Mouse (Mus musculus) macrophage (primary cell): ENCODE measurements around the gene Adamts8. TPM values are rescaled to one million over a fixed set of nuclear protein-coding genes. Genes with fewer than 3 reads are reported as not detected.

Source experiments
- H3K27ac ChIP-seq: fragments of 350-480 bp; formaldehyde crosslinking; 2 replicates; pipeline ENCODE4 v1.9.0; 2021
- H3K36me3 ChIP-seq: fragments of 350-480 bp; formaldehyde crosslinking; 2 replicates; pipeline ENCODE4 v1.9.0; 2021; ENCODE audit errors: inconsistent target
- H3K4me3 ChIP-seq: fragments of 350-480 bp; formaldehyde crosslinking; 2 replicates; pipeline ENCODE4 v1.9.0; 2021; ENCODE audit errors: inconsistent target
- H3K79me2 ChIP-seq: fragments of 350-480 bp; formaldehyde crosslinking; 2 replicates; pipeline ENCODE4 v1.9.0; 2021; ENCODE audit errors: inconsistent target
- WGBS: methylation state at CpG from one replicate; pipeline ENCODE4 v1.1.7; 2026; ENCODE audit warnings: inconsistent platforms; ENCODE audit not compliant: missing documents; 5-methylcytosine and 5-hydroxymethylcytosine counted together
- polyA plus RNA-seq: library from polyadenylated mRNA; stranded (reverse); fragments of 250-400 nt; gene quantifications from 3 replicates; pipeline ENCODE4 v1.2.4, GENCODE M21; 2018; ENCODE audit warnings: inconsistent platforms

The Adamts8 gene
- polyA plus RNA-seq, 1 experiment from 2014 or later = not detected

DNA sequence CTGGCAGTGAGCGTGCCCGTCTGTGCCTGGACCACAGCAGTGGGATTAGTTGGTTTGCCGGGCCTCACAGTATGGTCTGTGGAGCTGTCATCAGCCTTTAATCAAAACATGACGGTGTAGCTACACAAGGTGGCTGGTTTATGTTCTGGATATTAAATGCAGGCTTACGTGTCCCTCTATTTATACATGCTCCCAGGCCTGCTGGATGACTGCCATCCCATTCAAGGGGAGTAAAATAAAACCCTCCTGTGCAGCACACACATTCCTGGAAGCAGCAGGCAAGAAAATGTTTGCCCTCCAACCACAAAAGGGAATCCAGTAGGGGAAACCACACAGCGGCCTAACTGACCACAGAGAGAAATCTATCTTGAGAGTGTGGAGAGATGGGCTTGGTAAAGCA, 43.4 kb downstream of the Adamts8 start:
- H3K27ac ChIP-seq = no peak overlapping the region
- H3K79me2 ChIP-seq = no peaks in the 10 kb centered on the region
- no peaks in the 10 kb centered on the region for H3K36me3 ChIP-seq
- WGBS = 53% methylated on average over 5 of the region's 6 CpGs
- H3K4me3 ChIP-seq = no peak overlapping the region

DNA sequence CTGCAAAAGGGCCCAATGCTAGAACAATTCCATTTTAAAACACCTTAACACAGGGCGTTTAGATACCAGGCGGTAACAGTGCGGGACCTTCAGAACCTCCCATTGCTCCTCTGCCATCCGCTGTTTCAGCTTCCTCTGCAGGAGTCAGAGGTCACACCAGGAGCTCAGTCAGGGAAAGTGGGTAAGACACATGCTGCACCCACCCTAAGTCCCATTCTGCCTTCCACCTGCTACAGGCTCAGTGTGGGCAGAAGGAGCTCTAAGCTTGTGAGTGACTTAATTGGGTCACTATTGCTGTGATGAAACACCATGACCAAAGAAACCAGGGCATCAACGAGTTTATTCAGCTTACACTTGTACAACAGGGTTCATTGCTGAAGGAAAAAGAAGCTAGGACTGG, 50.7 kb downstream of the Adamts8 start:
- H3K4me3 ChIP-seq = no peak overlapping the region
- 85% methylated on average over 3 of the region's 5 CpGs for whole genome bisulfite sequencing

DNA sequence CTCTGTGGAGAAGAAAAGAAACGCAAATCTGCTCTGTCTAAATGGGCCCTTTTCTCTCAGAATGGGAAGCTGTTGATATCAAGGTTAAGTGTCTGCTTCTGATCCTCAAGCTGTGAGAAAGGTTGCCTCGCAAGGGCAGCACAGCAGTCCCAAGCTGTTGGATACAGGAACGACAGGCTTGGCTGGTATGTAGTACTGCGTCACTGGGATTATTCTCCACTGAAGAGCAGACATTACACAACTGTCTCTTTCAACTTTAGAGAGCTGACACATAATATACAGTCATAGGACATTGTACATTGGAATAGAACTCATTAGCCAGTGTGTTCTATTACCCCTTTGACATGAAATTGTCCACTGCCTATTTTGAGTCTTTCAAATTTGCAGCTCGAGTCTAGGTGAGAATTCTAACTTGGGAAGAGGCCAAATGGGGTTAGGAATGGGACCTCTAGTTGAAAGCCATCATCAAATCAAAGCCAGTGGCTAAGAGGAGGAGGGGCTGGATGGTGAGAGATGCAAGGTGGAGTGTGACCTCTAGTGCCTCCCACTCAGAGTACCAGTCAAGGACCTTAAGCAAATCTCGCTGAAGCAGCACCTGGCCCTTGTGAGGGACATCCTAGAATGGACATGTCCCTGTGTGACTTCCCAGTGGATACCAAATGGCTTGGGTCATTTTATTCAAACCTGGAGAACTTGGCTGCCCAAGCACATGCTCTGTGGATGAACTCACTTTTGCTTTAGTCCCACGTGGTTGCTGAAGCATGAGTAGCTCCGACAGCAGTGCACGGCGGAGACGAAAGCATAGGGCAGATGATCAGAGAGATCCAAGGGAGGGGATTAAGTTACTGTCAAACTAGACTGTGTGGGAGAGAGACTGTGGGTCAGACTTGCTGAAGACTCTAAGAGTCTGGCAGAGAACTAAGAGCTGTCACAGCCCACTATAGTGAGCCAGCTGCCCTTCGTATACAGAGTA, 54.5 kb downstream of the Adamts8 start:
- no peaks in the 10 kb centered on the region for H3K36me3 ChIP-seq
- H3K79me2 ChIP-seq = no peaks in the 10 kb centered on the region
- no peak overlapping the region for H3K4me3 ChIP-seq
- WGBS = 84% methylated on average over 12 of the region's 12 CpGs
- no peak overlapping the region for H3K27ac ChIP-seq

More for the DNA sequence above, 50.7 kb downstream of the Adamts8 start:
- Histone ChIP-seq H3K27ac (no peak overlapping the region), H3K36me3 (no peaks in the 10 kb centered on the region), H3K79me2 (no peaks in the 10 kb centered on the region)

DNA sequence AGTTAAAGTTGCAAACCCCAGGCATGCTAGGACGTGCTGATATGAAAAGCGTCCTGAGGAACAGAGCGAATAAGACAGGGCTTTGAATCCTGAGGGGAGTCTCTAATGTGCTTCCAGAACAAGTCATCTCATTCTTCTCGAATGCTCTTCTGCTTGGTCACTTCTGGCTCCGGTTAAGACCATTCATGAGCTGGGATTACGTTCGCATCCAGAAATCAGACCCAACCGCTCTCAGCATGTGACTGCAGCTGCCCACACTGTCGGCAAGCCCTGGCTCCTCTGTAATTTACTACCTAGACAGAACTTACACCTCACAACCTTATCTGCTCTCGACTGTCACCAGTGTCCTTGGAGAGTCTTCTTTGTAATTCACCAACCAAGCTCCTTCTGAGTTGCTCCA, 58.3 kb downstream of the Adamts8 start:
- Histone ChIP-seq H3K27ac (no peak overlapping the region), H3K79me2 (no peaks in the 10 kb centered on the region), H3K36me3 (no peaks in the 10 kb centered on the region), H3K4me3 (no peak overlapping the region)
- 86% methylated on average over 10 of the region's 10 CpGs for WGBS

DNA sequence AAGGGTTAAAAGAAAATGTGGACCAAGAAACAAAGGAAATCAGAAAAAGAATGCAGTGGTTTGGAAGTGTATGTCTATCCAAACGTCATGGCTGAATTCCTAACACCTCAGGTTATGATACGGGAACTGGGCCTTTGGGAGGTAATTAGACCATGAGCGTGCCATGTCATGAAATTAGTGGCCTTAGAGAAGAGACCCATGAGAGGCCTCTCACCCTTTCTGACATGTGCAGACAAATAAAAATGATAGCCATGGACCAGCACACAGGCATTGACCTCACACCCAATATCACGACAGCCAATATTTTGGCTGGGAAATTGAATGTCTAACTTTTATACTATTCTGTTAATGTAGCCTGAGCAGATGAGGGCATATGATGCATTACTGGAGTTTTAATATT, 60.2 kb downstream of the Adamts8 start:
- 89% methylated on average over 4 of the region's 4 CpGs for WGBS
- Histone ChIP-seq H3K79me2 (no peaks in the 10 kb centered on the region), H3K4me3 (no peak overlapping the region), H3K36me3 (no peaks in the 10 kb centered on the region), H3K27ac (no peak overlapping the region)

DNA sequence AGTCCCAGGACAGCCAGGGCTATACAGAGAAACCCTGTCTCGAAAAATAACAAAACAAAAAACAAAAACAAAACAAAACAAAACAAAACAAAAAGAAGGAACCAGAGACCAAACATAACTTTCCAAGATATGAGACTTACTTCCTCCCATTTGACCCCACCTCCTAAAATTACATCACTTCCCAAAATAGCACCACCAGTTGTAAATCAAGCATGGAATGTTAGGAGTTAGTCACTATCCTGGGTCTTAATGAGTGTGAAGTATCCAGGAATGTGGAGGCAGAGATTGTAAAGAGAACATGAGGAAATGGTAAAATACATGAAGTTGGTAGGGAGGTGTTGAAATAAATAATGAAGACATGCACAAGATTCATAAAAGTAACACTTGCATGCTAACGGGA, 67.0 kb downstream of the Adamts8 start:
- H3K36me3 ChIP-seq = no peaks in the 10 kb centered on the region
- no peak overlapping the region for H3K27ac ChIP-seq
- H3K4me3 ChIP-seq = no peak overlapping the region
- H3K79me2 ChIP-seq = no peaks in the 10 kb centered on the region
- 87% methylated on average over 2 of the region's 2 CpGs for WGBS

DNA sequence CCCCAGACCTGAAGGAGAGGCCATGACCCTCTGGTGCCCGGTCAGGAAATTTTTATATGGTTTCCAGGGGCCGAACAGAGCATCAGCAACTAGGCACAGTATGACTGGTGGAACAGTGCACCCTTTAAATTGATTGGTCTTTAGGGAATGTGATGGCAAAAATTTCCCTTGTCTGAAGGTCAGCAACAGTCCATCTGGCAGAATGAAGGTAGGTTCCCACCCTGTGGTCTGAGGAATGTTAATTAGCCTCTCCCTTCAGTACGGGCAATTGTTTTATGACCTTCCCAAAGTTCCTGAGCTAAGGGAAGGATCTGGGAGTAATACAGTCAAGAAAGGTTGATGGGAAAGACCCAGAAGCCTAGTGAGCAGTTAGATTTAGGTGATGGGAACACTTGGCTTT, 67.7 kb downstream of the Adamts8 start:
- Histone ChIP-seq H3K27ac (no peak overlapping the region), H3K36me3 (no peaks in the 10 kb centered on the region), H3K4me3 (no peak overlapping the region), H3K79me2 (no peaks in the 10 kb centered on the region)
- 81% methylated on average over 3 of the region's 3 CpGs for WGBS

DNA sequence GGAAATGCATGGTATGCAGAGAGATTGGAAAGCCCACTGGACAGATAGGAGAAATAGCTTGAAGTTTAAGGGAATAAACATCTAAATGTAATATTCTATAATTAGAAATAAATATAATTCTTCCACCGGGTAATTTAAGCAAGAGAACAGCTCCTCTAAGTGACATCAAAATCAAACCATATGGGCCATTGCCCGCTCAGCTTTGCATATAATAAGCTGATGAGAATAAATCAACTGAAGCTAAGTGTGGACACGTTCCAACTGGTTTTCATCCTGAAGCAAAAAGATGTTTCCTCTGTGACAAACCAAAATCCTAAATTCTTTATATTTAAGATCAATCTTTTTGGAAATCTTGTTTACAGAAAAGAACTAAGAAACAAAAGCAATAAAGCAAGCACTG, 68.4 kb downstream of the Adamts8 start:
- Histone ChIP-seq H3K27ac (no peak overlapping the region), H3K79me2 (no peaks in the 10 kb centered on the region), H3K4me3 (no peak overlapping the region), H3K36me3 (no peaks in the 10 kb centered on the region)
- WGBS = 85% methylated on average over 3 of the region's 3 CpGs

DNA sequence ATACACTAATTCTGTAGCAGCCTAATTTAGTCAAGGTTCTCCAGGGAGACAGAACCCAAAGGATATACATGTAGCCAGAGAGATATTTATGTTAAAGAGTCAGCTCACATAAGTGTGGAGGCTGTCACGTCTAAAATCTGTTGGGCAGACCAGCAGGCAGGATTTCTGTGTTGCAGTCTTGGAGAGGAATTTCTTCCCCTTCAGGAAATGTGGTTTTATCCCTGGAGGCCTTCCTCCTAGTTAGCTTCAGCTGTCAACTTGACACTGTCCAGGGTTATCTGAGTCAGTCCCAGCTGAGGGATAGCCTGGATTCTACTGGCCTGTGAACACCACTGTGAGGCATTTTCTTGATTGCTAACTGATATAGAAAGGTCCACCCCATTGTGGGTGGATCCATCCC, 69.2 kb downstream of the Adamts8 start:
- whole genome bisulfite sequencing = 50% methylated on average over 1 of the region's 1 CpGs
- no peaks in the 10 kb centered on the region for H3K79me2 ChIP-seq
- no peaks in the 10 kb centered on the region for H3K36me3 ChIP-seq
- H3K27ac ChIP-seq = no peak overlapping the region
- no peak overlapping the region for H3K4me3 ChIP-seq

DNA sequence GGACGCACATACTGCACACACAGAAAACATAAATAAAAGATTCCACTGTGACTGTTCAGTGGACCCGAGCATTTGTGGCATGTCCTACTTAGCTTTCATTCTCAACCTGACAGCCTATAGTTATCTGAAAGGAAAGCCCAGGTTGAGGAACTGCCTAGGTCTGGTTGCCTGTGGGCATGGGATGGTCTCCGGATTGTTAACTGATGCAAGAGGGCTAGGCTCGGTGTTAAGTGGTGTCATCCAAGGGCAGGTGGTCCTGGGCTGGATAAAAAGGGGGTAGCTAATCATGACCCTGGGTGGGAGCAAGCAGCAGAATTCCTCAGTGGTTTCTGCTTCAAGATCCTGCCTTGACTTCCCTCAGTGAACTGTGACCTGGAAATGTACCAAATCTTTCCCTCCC, 70.3 kb downstream of the Adamts8 start:
- WGBS = 82% methylated on average over 4 of the region's 4 CpGs

DNA sequence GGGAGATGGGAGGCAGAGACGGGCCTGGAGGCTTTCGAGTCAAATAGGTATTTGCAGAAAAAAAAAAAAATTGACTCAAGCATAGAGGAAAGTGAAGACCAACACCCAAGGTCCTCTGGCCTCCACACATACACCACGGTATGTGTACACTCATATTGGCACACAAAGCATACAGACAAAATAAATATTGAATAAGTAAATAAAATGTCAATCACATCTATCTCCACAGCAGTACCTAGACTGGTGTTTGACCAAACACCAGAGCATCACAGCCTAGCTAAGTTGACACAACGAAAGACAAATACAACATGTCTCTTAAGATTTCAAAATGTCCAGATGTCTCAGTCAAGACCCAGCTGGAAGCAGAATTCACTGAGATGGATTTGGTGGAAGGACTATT, 71.1 kb downstream of the Adamts8 start:
- Histone ChIP-seq H3K4me3 (no peak overlapping the region), H3K36me3 (no peaks in the 10 kb centered on the region), H3K79me2 (no peaks in the 10 kb centered on the region), H3K27ac (no peak overlapping the region)
- 98% methylated on average over 4 of the region's 4 CpGs for WGBS

More for the DNA sequence above, 70.3 kb downstream of the Adamts8 start:
- Histone ChIP-seq H3K79me2 (no peaks in the 10 kb centered on the region), H3K36me3 (no peaks in the 10 kb centered on the region), H3K4me3 (no peak overlapping the region), H3K27ac (no peak overlapping the region)

Other genes with a start within 250 kb of the Adamts8 start
- 0.03 to 0.04 TPM in 2 of 3 replicates, not detected in the other for gene Adamts15, start 20.1 kb upstream of the Adamts8 start, polyA plus RNA-seq
- 7.1 to 8.1 TPM (median 7.4 TPM) in 3 replicates for gene Zbtb44, start 88.1 kb downstream of the Adamts8 start, polyA plus RNA-seq
- 2.1 to 4.9 TPM (median 3.5 TPM) in 3 replicates for gene St14, start 189.3 kb downstream of the Adamts8 start, polyA plus RNA-seq